Mouse (Mus musculus) embryo, embryonic 9.5 days (tissue): ENCODE data around the gene Lipe.

Experiments used
- DNase-seq: peaks from one replicate; pipeline ENCODE4 v3.0.0-alpha.2; 2017; ENCODE audit errors: extremely low spot score

The Lipe gene

GRCm38 (mm10) chr7:25385850-25386555 is 12.5 kb downstream of the Lipe start:
- no peak for DNase-seq

GRCm38 (mm10) chr7:25385259-25385658 is 13.3 kb downstream of the Lipe start:
- DNase-seq: no peak

DNA sequence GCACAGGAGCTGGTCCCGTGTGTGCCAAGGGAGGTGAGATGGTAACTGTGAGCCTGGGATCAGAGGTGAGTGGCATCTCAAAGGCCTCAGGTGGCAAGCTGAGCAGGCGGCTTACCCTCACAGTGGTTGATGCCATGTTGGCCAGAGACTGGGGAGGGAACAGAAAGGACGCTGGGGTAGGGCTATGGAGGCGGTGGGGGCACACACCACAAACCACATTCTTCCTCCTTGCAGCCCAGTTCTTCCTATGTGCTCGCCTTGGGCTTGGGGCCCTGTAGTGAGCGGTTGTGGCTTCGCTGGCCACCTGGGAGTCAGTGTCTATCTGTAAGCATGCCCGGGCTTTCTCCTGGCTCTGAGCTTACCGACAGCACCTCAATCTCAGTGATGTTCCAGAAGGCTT is 13.7 kb downstream of the Lipe start:
- no peak for DNase-seq

DNA sequence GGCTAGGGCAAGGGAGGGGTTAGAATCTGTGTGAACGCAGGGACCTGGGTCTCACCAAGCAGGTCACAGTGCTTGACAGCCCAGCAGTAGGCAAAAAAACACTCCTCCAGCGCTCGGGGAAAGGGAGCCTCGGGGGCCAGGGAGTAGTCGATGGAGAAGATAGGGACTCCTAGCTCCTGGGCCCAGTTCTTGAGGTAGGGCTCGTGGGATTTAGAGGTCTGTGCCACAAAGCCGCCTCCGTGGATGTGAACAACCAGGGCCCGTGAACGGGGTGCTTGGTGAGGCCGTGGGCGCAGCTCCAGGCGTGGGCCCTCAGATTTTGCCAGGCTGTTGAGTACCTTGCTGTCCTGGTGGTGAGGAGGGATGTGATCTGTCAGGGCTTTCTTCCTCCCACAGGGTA is 14.2 kb downstream of the Lipe start:
- no peak for DNase-seq

- DNase-seq: no peak
Observed at GRCm38 (mm10) chr7:25383891-25384290, 14.6 kb downstream of the Lipe start.

GRCm38 (mm10) chr7:25383385-25383784 is 15.1 kb downstream of the Lipe start:
- DNase-seq: no peak

- DNase-seq: no peak
Observed at GRCm38 (mm10) chr7:25382541-25382940, 16.0 kb downstream of the Lipe start.

DNA sequence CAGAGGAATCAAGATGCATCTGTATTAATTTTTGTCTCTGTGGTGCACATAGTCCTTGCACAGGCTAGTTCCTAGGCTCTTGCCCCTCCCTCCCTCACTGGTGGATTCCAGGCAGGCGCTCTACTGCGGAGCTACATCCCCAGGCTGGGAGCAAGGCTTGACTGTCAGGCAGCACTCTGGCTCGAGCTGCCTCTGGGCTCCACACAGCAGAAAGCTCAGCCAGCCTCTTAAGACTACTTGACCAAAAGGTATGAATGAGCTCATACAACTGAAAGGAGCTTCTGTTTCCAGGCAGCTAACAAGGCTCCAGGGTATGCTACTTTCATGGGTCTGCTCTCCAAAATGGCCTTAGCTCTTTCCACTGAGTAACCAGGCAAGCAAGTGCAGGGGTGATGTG is 17.2 kb downstream of the Lipe start:
- no peak for DNase-seq

DNA sequence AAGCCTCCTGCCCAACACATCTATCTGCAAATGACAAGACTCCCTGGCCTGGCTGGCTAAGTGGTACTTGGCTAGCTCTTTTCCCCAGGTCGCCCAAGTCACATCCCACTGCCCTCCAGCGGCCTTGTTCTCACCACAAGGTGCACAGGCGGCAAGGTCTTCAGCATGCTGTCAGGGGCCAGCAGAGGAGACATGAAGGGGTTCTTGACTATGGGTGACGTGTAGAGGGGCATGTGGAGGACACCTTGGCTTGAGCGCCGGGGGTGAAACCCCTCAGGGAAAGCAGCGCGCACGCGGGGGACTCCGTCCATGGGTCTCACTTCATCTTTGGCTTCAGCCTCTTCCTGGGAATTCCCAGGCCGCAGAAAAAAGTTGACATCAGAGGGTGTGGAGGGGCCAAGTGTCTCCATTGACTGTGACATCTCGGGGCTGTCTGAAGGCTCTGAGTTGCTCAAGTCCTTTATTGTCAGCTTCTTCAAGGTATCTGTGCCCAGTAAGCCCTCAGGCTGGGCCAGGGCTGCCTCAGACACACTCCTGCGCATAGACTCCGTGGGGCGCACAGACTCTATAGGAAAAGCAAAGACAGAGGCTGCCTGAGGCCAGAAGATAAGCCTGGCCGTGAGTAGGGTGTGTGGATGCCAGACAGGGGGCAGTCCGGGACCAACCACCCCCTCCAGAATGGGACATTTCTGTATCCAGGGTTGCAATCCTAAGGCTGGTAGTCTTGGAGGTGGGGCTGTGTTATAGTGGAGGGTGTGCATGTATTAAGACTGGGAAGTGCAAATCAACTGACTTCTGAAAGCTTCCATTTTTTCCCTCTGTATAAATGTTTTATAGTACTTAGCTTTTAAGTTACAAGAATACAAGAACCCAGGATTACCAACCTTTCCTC is 17.9 kb downstream of the Lipe start:
- no peak for DNase-seq

DNA sequence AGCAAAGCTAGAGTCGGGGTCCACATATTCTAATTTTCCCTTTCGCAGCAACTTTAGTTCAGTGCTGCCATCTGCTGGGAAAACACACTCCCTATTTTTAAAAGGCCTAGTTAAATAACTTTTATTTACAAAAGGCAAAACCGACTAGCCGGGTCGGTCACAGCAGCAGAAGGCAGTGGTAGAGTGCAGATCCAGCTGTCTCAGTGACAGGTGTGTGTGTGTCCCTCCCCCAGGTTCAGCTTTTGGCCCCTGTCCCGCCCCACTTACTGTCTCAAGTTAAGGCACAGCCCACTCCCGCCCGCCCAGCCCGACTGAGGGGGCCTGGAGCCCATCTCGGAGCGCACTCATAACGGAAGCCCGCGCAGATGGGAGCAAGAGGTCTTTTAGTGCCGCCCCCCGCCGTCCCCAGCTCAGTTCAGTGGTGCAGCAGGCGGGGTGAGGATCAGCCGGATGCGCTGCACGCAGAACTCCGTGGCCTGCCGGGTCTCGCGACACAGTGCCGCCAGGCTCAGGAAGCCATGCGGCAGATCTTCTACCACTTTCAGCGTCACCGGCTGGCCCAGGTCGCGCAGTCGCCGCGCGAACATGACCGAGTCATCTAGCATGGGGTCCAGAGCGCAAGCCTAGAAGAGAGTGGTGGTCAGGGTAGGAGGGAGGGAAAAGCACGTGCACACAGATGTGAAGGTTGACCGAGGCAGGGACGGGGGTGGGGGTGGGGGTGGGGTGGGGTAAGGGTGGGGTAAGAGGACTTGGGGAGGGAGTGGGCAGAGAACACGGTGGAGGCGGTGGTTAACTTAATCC is 18.8 kb downstream of the Lipe start:
- peak; percentile 67 for DNase-seq

GRCm38 (mm10) chr7:25378181-25379100 is 20.1 kb downstream of the Lipe start:
- DNase-seq: no peak

GRCm38 (mm10) chr7:25377100-25377700 is 21.3 kb downstream of the Lipe start:
- DNase-seq: no peak

GRCm38 (mm10) chr7:25376556-25376955 is 22.0 kb downstream of the Lipe start:
- DNase-seq: peak; percentile 74

DNA sequence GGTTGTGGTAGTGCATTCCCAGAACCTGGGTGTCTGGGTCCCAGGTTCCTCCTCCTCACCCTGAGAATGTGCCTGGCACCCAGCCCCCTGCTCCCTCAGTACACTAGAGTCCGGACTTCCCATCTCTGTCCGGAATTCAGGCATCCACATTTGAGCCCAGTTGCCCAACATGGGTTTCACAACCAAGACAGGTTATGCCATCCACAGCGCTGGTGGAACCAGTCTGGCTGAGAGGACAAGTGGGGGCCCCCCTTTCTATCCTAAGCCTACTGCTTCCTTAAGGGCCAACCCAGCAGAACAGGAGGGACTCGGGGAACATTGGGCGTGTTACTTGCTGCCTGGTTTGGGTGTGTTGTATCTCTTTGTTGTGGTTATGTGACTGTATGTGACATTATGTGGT is 26.1 kb downstream of the Lipe start:
- no peak for DNase-seq

DNA sequence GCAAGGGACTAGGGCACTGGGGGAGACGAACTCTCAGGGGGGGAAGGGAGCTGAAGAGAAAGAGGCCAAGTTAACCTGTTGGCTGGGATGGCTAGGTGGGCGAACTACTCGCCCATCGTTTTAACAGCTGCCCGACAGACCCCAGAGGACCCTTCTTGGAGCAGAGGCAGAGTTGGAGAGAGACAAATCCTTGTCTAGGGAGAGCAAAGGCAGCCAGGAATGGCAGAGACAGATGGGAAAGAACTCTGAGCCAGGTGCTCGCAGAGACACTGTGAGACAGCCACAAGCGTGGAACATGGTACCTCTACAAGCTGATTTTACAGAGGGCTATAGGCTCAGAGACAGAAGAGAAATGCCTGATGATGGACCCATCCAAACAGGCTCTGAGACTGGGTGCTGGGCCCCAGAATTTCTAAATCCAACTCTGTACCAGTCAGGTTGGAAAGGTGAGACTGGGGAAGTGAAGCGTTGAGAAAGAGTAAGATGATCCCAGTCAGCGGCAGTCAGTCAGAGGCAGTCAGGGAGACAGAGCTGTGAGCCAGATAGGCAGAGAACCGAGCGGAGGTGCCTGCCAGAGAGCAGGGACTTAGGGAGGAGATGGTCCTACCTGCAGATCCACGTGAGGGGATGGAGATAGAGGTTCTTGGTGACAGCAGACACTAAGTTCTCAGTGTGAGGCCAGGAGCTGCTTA is 29.3 kb downstream of the Lipe start, which contains the start of gene Cnfn:
Gene Cnfn (minus strand): TSS at position 667 of the 692 bp plus-strand sequence.
- no peak for DNase-seq

DNA sequence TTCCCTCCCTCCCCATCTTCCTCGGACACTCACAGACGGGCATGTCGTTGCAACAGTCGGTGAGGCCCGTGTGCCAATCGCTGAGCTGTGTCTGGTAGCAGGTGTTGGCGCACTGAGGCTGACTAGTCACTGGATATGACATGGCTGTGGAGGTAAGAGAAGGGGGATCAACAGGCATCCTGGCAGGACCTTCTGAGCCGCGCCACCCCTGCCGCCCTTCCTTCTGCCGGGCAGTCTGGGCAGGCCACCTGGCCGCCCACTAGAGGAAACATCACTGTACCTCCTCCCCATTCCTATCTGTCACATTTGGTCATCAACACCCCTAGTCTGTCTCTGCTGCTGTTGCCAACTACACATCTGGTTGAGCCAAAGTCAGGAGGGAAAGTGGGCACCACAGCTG is 30.2 kb downstream of the Lipe start:
- DNase-seq: no peak

DNA sequence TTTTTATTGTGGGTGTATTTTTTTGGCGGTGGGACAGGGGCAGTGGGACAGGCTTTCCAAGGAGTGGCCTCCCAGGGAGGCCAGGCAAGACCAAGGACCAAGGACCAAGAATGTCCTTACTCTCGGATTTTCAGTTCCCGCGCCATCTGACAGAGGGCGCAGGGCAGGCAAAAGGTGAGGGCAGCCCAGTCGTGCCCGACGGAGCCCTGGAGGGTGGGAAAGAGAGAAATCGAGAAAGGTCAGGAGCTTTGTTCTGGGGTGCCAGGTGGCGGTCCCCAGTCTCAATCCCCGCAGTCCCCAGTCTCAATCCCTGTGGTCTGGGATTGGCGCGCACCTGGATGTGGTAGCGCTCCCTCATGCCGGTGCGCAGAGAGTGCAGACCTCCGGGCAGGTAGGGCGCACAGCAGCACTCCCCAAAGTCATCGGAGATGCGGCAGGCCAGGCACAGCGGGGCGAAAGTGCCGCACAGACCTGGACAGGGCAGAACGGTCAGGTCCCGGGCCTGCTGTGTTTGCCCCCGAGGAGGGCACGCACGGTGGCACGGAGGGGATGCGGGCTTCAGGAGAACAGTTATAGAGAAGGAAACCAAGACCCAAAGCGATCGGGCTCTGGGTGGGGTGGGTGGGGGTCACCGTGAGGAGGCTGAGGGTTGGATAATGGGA is 30.7 kb downstream of the Lipe start:
- DNase-seq: peak; percentile 28

- peak; percentile 32 for DNase-seq
Observed at GRCm38 (mm10) chr7:25365937-25366625, 32.4 kb downstream of the Lipe start.

GRCm38 (mm10) chr7:25363632-25364031 is 34.9 kb downstream of the Lipe start:
- DNase-seq: no peak
